Mouse (Mus musculus): Measurements from ENCODE around the gene Gas8. TPM values are rescaled to one million over a fixed set of nuclear protein-coding genes. Genes with fewer than 3 reads are reported as not detected.

Gene Gas8
- polyA plus RNA-seq, 1 experiment, result 2.1 TPM

DNA sequence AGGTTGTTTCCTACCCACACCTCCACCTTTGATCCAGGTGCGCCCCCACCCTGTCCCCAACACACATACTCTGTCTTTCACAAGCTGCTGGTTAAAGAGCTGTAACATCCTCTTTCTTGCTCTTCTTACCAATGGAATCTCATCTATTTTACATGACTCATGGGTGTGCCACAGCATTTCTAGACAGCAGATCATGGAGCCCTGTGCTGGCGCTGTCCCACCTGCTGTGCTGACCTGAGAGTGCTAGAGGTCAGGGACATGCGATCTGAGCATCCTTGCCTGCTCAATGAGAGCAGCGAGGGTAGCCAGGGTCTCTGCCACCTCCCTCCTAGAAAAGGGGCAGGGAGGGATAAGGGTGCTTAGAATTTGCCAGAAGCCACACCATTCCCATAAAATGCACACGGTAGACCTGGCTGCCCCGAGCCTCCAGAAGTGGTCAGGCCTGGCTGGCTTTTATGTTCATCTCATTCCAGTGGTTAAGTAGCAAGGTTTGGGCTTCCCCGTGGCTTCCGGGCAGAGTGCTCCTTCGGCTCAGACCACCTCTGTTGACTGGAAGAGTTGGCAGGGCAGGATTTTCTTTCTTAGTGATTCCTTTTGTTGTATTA, 13.9 kb upstream of the Gas8 start:
- WGBS, result 92% methylated on average over 9 of the region's 9 CpGs
- H3K36me3 ChIP-seq (ENCODE audit: control insufficient read depth, insufficient read depth, low read length), result peaks cover 35% of the 10 kb centered on the region
- no peak for TF ChIP-seq CTCF (IDR thresholded peaks at IDR 0.05; ENCODE audit: extremely low read depth, insufficient read length, insufficient replicate concordance, low read depth, low read length)
- TF ChIP-seq POLR2A (IDR thresholded peaks at IDR 0.05; ENCODE audit: low read depth, low read length), result no peak

DNA sequence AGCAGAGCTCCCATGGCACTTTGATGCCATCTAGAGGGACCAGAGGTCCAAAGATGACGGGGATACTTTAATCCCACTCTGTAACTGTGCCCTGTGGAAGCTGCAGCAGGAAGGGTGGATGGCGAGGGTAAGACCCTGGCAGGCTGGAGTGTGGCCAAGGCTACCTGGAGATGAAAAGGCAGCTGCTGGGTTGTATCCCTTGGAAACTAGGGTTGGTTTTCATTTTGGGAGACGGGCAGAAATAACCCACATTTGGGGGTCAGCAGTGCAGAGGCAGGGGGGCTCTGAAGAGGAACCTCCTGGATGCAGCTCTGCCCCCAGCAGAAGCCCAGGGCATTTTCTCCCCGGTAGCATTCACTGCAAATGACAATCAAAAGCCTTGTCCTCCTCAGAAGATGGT, 13.4 kb upstream of the Gas8 start:
- TF ChIP-seq CTCF (IDR thresholded peaks at IDR 0.05; ENCODE audit: extremely low read depth, insufficient read length, insufficient replicate concordance, low read depth, low read length), result no peak
- no peak for TF ChIP-seq POLR2A (IDR thresholded peaks at IDR 0.05; ENCODE audit: low read depth, low read length)
- Histone ChIP-seq H3K4me3 (ENCODE audit: low read depth, low read length) (no peak overlapping the region), H3K4me1 (ENCODE audit: control insufficient read depth, insufficient read depth, insufficient read length, low read length) (no peaks in the 10 kb centered on the region; the same call in 1 of the 2 replicates), H3K27me3 (ENCODE audit: control insufficient read depth, insufficient read depth, low read length) (no peaks in the 10 kb centered on the region), H3K27ac (ENCODE audit: insufficient read depth, low read depth, low read length) (no peak overlapping the region), H3K36me3 (ENCODE audit: control insufficient read depth, insufficient read depth, low read length) (peaks cover 31% of the 10 kb centered on the region)
- 87% methylated on average over 4 of the region's 4 CpGs for WGBS

More for the DNA sequence above, 13.9 kb upstream of the Gas8 start:
- Histone ChIP-seq H3K27me3 (ENCODE audit: control insufficient read depth, insufficient read depth, low read length) (no peaks in the 10 kb centered on the region), H3K27ac (ENCODE audit: insufficient read depth, low read depth, low read length) (no peak overlapping the region), H3K4me1 (ENCODE audit: control insufficient read depth, insufficient read depth, insufficient read length, low read length) (no peaks in the 10 kb centered on the region; the same call in 1 of the 2 replicates), H3K4me3 (ENCODE audit: low read depth, low read length) (no peak overlapping the region)

DNA sequence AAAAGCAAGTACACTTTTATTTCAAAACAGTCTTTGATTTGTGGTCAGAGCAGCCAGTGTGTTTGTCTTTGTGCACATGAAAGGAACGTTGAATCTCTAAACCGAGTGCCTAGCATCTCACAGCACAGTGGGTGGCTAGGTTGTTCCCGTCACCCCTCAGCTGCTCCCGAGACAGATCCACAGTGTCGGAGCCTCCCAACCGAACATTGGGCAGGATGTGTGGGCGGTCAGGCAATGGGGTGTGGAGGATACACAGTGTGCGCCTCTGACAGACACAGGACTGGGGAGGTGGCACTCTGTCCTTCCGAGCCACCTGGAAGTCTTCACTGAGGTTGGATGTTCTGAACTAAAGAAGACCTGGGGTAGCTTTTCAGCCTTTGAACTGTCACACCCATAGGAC, 12.9 kb upstream of the Gas8 start:
- no peak for TF ChIP-seq POLR2A (IDR thresholded peaks at IDR 0.05; ENCODE audit: low read depth, low read length)
- TF ChIP-seq CTCF (IDR thresholded peaks at IDR 0.05; ENCODE audit: extremely low read depth, insufficient read length, insufficient replicate concordance, low read depth, low read length), result no peak
- no peaks in the 10 kb centered on the region; the same call in 1 of the 2 replicates for H3K4me1 ChIP-seq (ENCODE audit: control insufficient read depth, insufficient read depth, insufficient read length, low read length)
- no peak overlapping the region for H3K4me3 ChIP-seq (ENCODE audit: low read depth, low read length)
- no peak overlapping the region for H3K27ac ChIP-seq (ENCODE audit: insufficient read depth, low read depth, low read length)
- no peaks in the 10 kb centered on the region for H3K27me3 ChIP-seq (ENCODE audit: control insufficient read depth, insufficient read depth, low read length)
- peaks cover 31% of the 10 kb centered on the region for H3K36me3 ChIP-seq (ENCODE audit: control insufficient read depth, insufficient read depth, low read length)
- WGBS, result 86% methylated on average over 9 of the region's 9 CpGs

DNA sequence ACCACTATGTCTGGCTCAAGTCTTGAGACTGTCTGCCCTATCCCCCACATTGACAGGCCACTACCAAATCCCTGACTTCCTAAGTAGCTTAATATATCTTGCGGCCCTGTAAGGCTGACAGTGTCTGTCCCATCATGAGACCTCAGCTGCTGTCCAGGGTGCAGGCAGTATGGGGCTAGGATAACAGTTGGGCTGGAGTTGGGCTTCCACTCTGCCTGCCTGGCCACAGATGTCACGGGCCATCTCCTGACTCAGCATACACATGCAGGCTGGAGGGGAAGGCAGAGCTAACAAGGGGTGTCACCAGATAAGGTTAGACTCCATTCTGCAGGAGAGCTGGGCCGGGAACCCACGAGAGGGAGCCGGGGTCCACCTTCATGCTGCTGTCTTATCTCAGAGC, 11.5 kb upstream of the Gas8 start:
- Histone ChIP-seq H3K4me1 (ENCODE audit: control insufficient read depth, insufficient read depth, insufficient read length, low read length) (no peaks in the 10 kb centered on the region; the same call in 1 of the 2 replicates), H3K36me3 (ENCODE audit: control insufficient read depth, insufficient read depth, low read length) (peaks cover 17% of the 10 kb centered on the region), H3K4me3 (ENCODE audit: low read depth, low read length) (no peak overlapping the region), H3K27me3 (ENCODE audit: control insufficient read depth, insufficient read depth, low read length) (no peaks in the 10 kb centered on the region), H3K27ac (ENCODE audit: insufficient read depth, low read depth, low read length) (no peak overlapping the region)
- WGBS, result 97% methylated on average over 5 of the region's 5 CpGs
- TF ChIP-seq POLR2A (IDR thresholded peaks at IDR 0.05; ENCODE audit: low read depth, low read length) (no peak), CTCF (IDR thresholded peaks at IDR 0.05; ENCODE audit: extremely low read depth, insufficient read length, insufficient replicate concordance, low read depth, low read length) (no peak)

DNA sequence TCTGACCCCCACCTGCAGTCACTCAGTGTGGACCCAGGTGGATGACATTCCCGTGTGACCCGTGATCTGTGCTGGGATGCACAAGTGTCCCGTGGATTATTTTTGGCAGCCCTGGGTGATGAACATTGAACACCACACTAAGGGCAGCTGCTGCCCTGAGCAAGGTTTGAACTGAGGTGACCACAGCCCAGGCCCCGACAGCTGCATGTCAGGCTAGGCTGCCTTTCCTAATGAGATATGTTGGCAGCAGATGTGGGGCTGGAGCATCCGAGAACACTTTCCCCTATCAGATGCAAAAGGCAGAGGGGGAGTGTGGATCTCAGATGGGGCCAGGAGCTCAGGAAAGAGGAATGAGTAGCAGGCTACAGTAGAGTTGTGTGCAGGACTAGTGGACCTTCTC, 7.8 kb upstream of the Gas8 start:
- H3K36me3 ChIP-seq (ENCODE audit: control insufficient read depth, insufficient read depth, low read length), result peaks cover 5% of the 10 kb centered on the region
- no peak overlapping the region for H3K27ac ChIP-seq (ENCODE audit: insufficient read depth, low read depth, low read length)
- WGBS, result 61% methylated on average over 5 of the region's 5 CpGs
- no peak overlapping the region for H3K4me3 ChIP-seq (ENCODE audit: low read depth, low read length)
- H3K4me1 ChIP-seq (ENCODE audit: control insufficient read depth, insufficient read depth, insufficient read length, low read length), result no peaks in the 10 kb centered on the region
- TF ChIP-seq POLR2A (IDR thresholded peaks at IDR 0.05; ENCODE audit: low read depth, low read length), result no peak
- no peak for TF ChIP-seq CTCF (IDR thresholded peaks at IDR 0.05; ENCODE audit: extremely low read depth, insufficient read length, insufficient replicate concordance, low read depth, low read length)
- peaks cover 29% of the 10 kb centered on the region for H3K27me3 ChIP-seq (ENCODE audit: control insufficient read depth, insufficient read depth, low read length)

DNA sequence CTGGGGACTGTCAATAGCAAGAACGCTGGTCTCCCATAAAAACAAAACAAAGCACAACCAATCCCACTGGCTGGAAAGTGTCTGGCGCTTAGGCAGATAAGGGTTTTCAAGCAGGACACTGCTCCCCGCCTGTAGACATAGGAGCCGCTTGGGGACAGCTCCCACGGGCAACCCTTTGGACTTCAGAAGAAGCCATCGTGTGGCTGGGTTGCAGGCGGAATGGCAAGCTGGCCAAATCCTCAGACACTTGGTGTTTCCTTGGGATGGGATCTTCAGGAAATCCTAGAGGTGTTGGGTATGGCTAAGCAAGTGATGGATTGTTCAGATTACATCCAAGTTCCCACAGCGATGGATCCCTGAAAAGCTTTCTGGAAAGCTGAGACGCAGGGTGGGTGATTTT, 4.5 kb upstream of the Gas8 start:
- peaks cover 33% of the 10 kb centered on the region for H3K27me3 ChIP-seq (ENCODE audit: control insufficient read depth, insufficient read depth, low read length)
- no peak overlapping the region for H3K27ac ChIP-seq (ENCODE audit: insufficient read depth, low read depth, low read length)
- H3K4me1 ChIP-seq (ENCODE audit: control insufficient read depth, insufficient read depth, insufficient read length, low read length), result peaks cover 2% of the 10 kb centered on the region; the same call in 1 of the 2 replicates
- no peak for TF ChIP-seq POLR2A (IDR thresholded peaks at IDR 0.05; ENCODE audit: low read depth, low read length)
- TF ChIP-seq CTCF (IDR thresholded peaks at IDR 0.05; ENCODE audit: extremely low read depth, insufficient read length, insufficient replicate concordance, low read depth, low read length), result no peak
- H3K36me3 ChIP-seq (ENCODE audit: control insufficient read depth, insufficient read depth, low read length), result no peaks in the 10 kb centered on the region; the same call in 1 of the 2 replicates
- WGBS, result 3% methylated on average over 9 of the region's 9 CpGs
- H3K4me3 ChIP-seq (ENCODE audit: low read depth, low read length), result no peak overlapping the region

DNA sequence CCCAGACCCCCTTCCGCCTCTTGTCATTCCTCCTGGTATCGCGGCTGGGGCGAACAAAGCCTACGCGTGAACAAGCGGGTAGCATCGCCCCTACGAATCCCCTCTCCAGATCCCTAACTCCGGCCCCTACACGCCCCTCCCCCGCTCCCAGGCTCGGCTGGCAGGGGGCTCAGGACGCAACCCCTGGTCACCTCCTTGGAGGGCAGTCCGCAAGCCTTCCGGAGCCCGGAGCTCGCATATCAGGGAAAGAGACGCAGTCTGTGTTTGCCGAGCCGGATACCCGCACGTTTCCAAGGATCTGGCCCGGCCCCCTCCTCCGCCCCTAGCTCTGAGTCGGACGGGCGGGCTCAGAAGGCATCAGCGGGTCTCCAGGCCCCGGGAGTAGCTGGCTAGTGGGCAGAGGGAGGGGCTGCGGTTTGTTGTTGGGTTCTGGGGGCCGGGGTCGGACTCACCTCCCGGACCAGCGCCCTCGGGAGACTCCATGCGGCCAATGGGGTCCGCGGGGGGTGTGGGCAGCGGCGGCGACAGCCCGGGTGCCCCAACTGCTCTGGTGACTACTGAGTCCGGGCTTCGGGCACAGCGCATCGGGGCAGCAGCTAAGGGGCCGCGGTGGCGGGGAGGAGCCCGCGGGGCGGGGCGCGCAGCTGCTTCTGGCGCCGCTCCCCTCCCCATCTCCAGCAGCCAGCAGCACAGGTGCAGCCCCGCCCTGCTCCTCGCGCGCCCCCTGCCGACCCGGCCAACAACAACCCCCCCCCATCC, 3.7 kb upstream of the Gas8 start, which contains the start of gene Dbndd1:
Dbndd1 (minus strand) TSS at position 683 of the 759 bp plus-strand sequence.
- Histone ChIP-seq H3K27me3 (ENCODE audit: control insufficient read depth, insufficient read depth, low read length) (peaks cover 33% of the 10 kb centered on the region), H3K4me1 (ENCODE audit: control insufficient read depth, insufficient read depth, insufficient read length, low read length) (peaks cover 7% of the 10 kb centered on the region; the same call in 1 of the 2 replicates), H3K27ac (ENCODE audit: insufficient read depth, low read depth, low read length) (no peak within 1 kb of the TSS), H3K36me3 (ENCODE audit: control insufficient read depth, insufficient read depth, low read length) (no peaks in the 10 kb centered on the region), H3K4me3 (ENCODE audit: low read depth, low read length) (peak within 1 kb of the TSS; percentile 56)
- TF ChIP-seq CTCF (IDR thresholded peaks at IDR 0.05; ENCODE audit: extremely low read depth, insufficient read length, insufficient replicate concordance, low read depth, low read length) (no peak), POLR2A (IDR thresholded peaks at IDR 0.05; ENCODE audit: low read depth, low read length) (no peak)
- WGBS, result under 1% methylated on average over 62 of the region's 63 CpGs

Measured in small intestine, adult 2 months (tissue).